Mouse (Mus musculus) embryo, embryonic 10.5 days (tissue): Measurements from ENCODE around the gene Prkar2b.

ENCODE experiments used
- DNase-seq: peaks from one replicate; pipeline ENCODE4 v3.0.0-alpha.2; 2015; ENCODE audit warnings: low spot score

Prkar2b gene

GRCm38 (mm10) chr12:31920464-31921405 is 140.4 kb downstream of the Prkar2b start:
- DNase-seq, result no peak

- DNase-seq, result no peak
These were observed 143.9 kb downstream of the Prkar2b start for GRCm38 (mm10) chr12:31917245-31917644.

DNA sequence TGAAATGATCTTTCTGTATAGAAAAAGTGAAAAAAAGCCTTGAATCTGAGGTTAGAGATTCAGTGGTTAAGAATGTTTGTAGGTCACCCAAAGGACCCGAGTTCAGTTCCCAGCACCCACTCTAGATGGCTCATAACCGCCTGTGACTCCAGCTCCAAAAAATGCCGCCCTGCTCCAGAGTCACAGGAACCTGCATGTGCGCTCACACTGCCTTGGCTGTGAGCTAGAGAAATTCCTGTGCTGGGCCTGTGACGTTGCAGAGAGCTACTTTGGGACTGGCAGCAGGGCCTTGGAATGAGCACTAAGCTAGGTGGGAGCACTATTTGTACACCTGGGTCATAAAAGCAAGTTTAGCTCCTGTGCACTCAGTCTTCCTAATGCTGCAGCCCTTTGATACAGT is 144.4 kb downstream of the Prkar2b start:
- no peak for DNase-seq

DNA sequence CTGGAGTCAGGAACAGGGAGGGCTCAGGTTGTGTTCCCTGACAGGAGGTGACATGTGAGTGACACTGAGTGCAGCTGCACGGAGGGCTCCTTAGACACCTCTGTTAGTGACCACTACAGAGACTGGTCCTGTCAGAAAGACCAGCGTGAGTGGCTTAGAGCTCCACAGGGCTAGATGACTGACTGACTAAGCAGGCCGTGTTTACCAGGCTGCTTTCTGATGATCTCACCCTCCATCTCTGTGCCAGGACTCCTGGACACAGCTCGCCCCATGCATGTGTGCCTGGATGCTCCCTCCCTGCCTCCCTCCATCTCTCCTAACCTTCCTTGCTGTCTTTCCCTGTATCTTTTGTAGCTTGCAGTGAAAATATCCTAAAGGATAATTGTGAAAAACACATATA is 147.5 kb downstream of the Prkar2b start:
- no peak for DNase-seq

DNA sequence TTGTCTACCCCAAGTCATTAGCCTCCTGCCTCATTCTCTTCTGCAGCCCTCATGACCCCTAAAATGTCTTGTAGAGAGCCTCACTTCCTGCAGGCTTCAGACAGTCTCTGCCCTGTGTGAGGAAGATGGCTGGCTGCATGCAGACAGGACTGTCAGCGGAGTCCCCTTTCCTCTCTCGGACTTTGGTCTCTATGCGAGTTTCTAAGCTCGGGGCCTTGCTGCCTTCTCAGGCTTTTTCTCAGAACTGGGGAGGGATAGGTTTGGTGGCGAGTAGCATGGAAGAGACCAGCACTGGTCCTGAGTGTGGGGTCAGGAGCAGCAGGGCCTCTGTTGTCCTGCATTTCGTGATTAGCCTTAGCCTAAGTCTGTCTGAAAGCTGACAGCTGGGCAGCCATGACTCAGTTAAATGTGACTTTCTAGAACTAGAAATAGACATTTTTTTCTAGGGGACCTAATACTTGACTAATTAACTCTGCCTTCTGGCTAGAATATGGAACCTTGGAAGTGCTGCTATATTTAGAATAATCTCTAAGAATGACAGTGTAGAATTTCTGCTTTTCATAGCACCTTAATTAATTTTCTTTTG is 148.0 kb downstream of the Prkar2b start:
- DNase-seq, result no peak
